Comparison of ENCODE assay signal across 8 mouse cellular contexts in genomic region chr7:27685681-27686080, GRCm38 (mm10). TPM values are rescaled to one million over a fixed set of nuclear protein-coding genes. Genes with fewer than 3 reads are reported as not detected.
DNase-seq lines count a peak whose midpoint lies in the region; ATAC-seq and TF ChIP-seq lines count a peak whose summit lies in the region.

No protein-coding gene starts in this region.

- H3K4me1 ChIP-seq in E14TG2a.4 (replicated peaks; ENCODE audit: low read depth, low read length) = peaks cover 34% of the 10 kb centered on the region
- H3K4me1 ChIP-seq in forebrain, embryonic 13.5 days = peaks cover 25% of the 10 kb centered on the region

- 1% methylated on average over 6 of the region's 6 CpGs for WGBS in forebrain, embryonic 13.5 days

- no peaks in the 10 kb centered on the region for H3K36me3 ChIP-seq in E14TG2a.4 (ENCODE audit: insufficient read depth, low read length)
- no peaks in the 10 kb centered on the region for H3K36me3 ChIP-seq in forebrain, embryonic 13.5 days (ENCODE audit: poor library complexity, severe bottlenecking)

- no peak for ATAC-seq in forebrain, embryonic 13.5 days
- 0 out of 2 replicates have a peak, but pooled peaks have one; percentile 20 for ATAC-seq in megakaryocyte progenitor cell, adult 5-6 weeks (replicated peaks; ENCODE audit: poor library complexity)

- intact Hi-C loops in gastrocnemius, adult 2 months (cut with DNase I) = loop anchor here (1.0 to 5.0 kb wide), 2 partner anchors 34 to 353 kb away; no protein-coding TSS in a partner anchor

- H3K4me3 ChIP-seq in gastrocnemius, adult 2 months = no peak overlapping the region
- H3K4me3 ChIP-seq in E14TG2a.4 (replicated peaks; ENCODE audit: low read length) = no peak overlapping the region
- peak overlapping the region; percentile 23 for H3K4me3 ChIP-seq in forebrain, embryonic 13.5 days

- TF ChIP-seq CTCF in gastrocnemius, adult 2 months (IDR thresholded peaks at IDR 0.05) = peak; percentile 77
- TF ChIP-seq CTCF in E14TG2a.4 (conservative IDR thresholded peaks at IDR 0.05; ENCODE audit: low read length) = peak; percentile 26

- H3K27me3 ChIP-seq in E14TG2a.4 (ENCODE audit: insufficient read depth, low read length) = peaks cover 8% of the 10 kb centered on the region; the same call in 1 of the 2 replicates
- H3K27me3 ChIP-seq in forebrain, embryonic 13.5 days = no peaks in the 10 kb centered on the region

- H3K4me2 ChIP-seq in forebrain, embryonic 13.5 days = peak overlapping the region; percentile 51

- H3K27ac ChIP-seq in gastrocnemius, adult 2 months = no peak overlapping the region
- H3K27ac ChIP-seq in forebrain, embryonic 13.5 days = no peak overlapping the region

- H3K9me3 ChIP-seq in E14TG2a.4 (ENCODE audit: low read length) = no peaks in the 10 kb centered on the region
- no peaks in the 10 kb centered on the region for H3K9me3 ChIP-seq in forebrain, embryonic 13.5 days (replicated peaks)

- peak overlapping the region; percentile 45; the same call in 1 of the 2 replicates for H3K9ac ChIP-seq in forebrain, embryonic 13.5 days

- DNase-seq in gastrocnemius, adult 2 months = no peak
- no peak for DNase-seq in gastrocnemius, adult 8-10 months (ENCODE audit: low spot score in 2 of 2)
- DNase-seq in urinary bladder, postnatal 4 days (ENCODE audit: low spot score in 2 of 2) = no peak
- DNase-seq in cerebellum, adult 18-20 months = no peak
- DNase-seq in adrenal gland, postnatal 36 days = no peak

RNA-seq across cellular contexts. Expression of gene Zfp607b, which starts 3.5 kb away (rescaled TPM):
- under 1 TPM; 0.43 to 0.84 TPM for total RNA-seq in gastrocnemius, adult 2 months (2021)
- under 1 TPM; 0.11 to 0.70 (median 0.33) TPM for total RNA-seq in gastrocnemius, adult 8-10 months (2022)
- polyA plus RNA-seq in forebrain, embryonic 13.5 days (2015; fragmentation: Nextera tagmentation; extraction: Ambion mirVana) = 10.8 and 12.3 TPM in 2 replicates
- 0.71 and 3.1 TPM in 2 replicates for total RNA-seq in megakaryocyte progenitor cell, adult 5-6 weeks (2015)
- 0.42 and 4.0 TPM in 2 replicates for total RNA-seq in megakaryocyte progenitor cell, adult 5-6 weeks (2017)
- 1 to 10 TPM; 1.2 to 2.3 TPM for total RNA-seq in adrenal gland, postnatal 36 days (2021)

RNA-seq across cellular contexts. Expression of gene Map3k10, which starts 11.3 kb away (rescaled TPM):
- 10 to 100 TPM; 35.3 to 39.1 TPM for total RNA-seq in gastrocnemius, adult 2 months (2021)
- total RNA-seq in gastrocnemius, adult 8-10 months (2022) = 10 to 100 TPM; 40.0 to 47.7 (median 42.4) TPM
- 9.0 TPM in 2 replicates for polyA plus RNA-seq in forebrain, embryonic 13.5 days (2015; fragmentation: Nextera tagmentation; extraction: Ambion mirVana)
- total RNA-seq in megakaryocyte progenitor cell, adult 5-6 weeks (2015) = 1.7 and 4.3 TPM in 2 replicates
- 3.4 and 5.2 TPM in 2 replicates for total RNA-seq in megakaryocyte progenitor cell, adult 5-6 weeks (2017)
- total RNA-seq in adrenal gland, postnatal 36 days (2021) = 10 to 100 TPM; 29.6 to 32.0 TPM

RNA-seq across cellular contexts. Expression of gene Ttc9b, which starts 32.0 kb away (rescaled TPM):
- total RNA-seq in gastrocnemius, adult 2 months (2021) = not detected
- not detected for total RNA-seq in gastrocnemius, adult 8-10 months (2022)
- polyA plus RNA-seq in forebrain, embryonic 13.5 days (2015; fragmentation: Nextera tagmentation; extraction: Ambion mirVana) = 37.3 and 42.7 TPM in 2 replicates
- not detected in 2 replicates for total RNA-seq in megakaryocyte progenitor cell, adult 5-6 weeks (2015)
- not detected in 2 replicates for total RNA-seq in megakaryocyte progenitor cell, adult 5-6 weeks (2017)
- under 1 TPM in 1 of 2 experiments, not detected in 1; 0.13 TPM for total RNA-seq in adrenal gland, postnatal 36 days (2021)

RNA-seq across cellular contexts. Expression of gene Zfp60, which starts 45.5 kb away (rescaled TPM):
- total RNA-seq in gastrocnemius, adult 2 months (2021) = 1 to 10 TPM; 5.9 to 9.0 TPM
- total RNA-seq in gastrocnemius, adult 8-10 months (2022) = 1 to 10 TPM; 5.8 to 9.5 (median 6.8) TPM
- 116 and 129 TPM in 2 replicates for polyA plus RNA-seq in forebrain, embryonic 13.5 days (2015; fragmentation: Nextera tagmentation; extraction: Ambion mirVana)
- 7.6 and 11.3 TPM in 2 replicates for total RNA-seq in megakaryocyte progenitor cell, adult 5-6 weeks (2015)
- 5.5 and 7.5 TPM in 2 replicates for total RNA-seq in megakaryocyte progenitor cell, adult 5-6 weeks (2017)
- total RNA-seq in adrenal gland, postnatal 36 days (2021) = 10 to 100 TPM; 13.2 to 14.5 TPM

Comparison
In these comparisons a context has a peak if more than half of its experiments do, and no peak if none do; other contexts are left out.
1. RNA of gene Map3k10, which starts 11.3 kb away (total RNA-seq): 40.0 to 47.7 TPM in gastrocnemius, adult 8-10 months, 35.3 to 39.1 TPM in gastrocnemius, adult 2 months and 29.6 to 32.0 TPM in adrenal gland, postnatal 36 days; 1.7 to 5.2 TPM in megakaryocyte progenitor cell, adult 5-6 weeks; every median in the first group is over 4 times any median in the second.